Mouse (Mus musculus): ENCODE data around the gene Ubac2.

DNA sequence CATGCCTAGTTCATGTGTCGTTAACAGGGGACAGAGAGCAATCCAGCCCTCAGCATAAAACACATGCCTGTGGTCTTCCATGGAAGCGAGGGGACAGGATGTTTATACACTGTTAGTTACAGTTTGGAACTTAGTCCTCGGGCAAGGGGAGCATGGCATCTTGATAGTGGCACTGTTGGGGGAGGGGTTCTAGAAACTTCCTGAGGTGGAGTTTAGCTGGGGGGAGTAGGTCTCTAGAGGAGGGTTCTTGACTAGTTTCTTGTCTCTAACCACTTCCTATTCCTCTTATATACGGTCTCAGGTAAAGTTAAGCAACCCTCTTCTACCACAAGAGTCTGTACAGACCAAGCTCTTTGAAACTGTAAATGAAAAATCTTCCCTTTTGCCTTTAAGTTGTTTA, 187.8 kb downstream of the Ubac2 start:
- no peak for TF ChIP-seq GATA2 (IDR thresholded peaks at IDR 0.05; ENCODE audit: borderline replicate concordance, low read depth, low read length)
- TF ChIP-seq CTCF (IDR thresholded peaks at IDR 0.05; ENCODE audit: low read depth, low read length): no peak
- no peak for TF ChIP-seq TAL1 (conservative IDR thresholded peaks at IDR 0.05; ENCODE audit: low read depth, low read length)
- TF ChIP-seq GATA1 (IDR thresholded peaks at IDR 0.05; ENCODE audit: borderline replicate concordance, low read length): no peak
- TF ChIP-seq POLR2AphosphoS5 (IDR thresholded peaks at IDR 0.05; ENCODE audit: insufficient replicate concordance, low read depth, low read length): no peak
